Mouse (Mus musculus): Measurements from ENCODE around the gene Trem2. TPM values are rescaled to one million over a fixed set of nuclear protein-coding genes. Genes with fewer than 3 reads are reported as not detected.

The Trem2 gene
- polyA plus RNA-seq, 1 experiment = not detected

- Histone ChIP-seq H3K9me3 (replicated peaks; ENCODE audit: control insufficient read depth, insufficient read depth, low read length, poor library complexity, severe bottlenecking) (no peaks in the 10 kb centered on the region), H3K4me1 (ENCODE audit: control insufficient read depth, insufficient read depth, low read length) (no peaks in the 10 kb centered on the region), H3K9ac (ENCODE audit: low read depth, poor library complexity, severe bottlenecking) (no peak overlapping the region), H3K27me3 (ENCODE audit: control insufficient read depth, insufficient read depth, low read length, poor library complexity, severe bottlenecking) (no peaks in the 10 kb centered on the region), H3K27ac (ENCODE audit: insufficient read depth, low read length) (no peak overlapping the region), H3K36me3 (ENCODE audit: control insufficient read depth, insufficient read depth, low read length, poor library complexity, severe bottlenecking) (no peaks in the 10 kb centered on the region), H3K4me3 (ENCODE audit: low read depth, low read length) (no peak overlapping the region)
- TF ChIP-seq EP300 (IDR thresholded peaks at IDR 0.05; ENCODE audit: insufficient read depth, low read depth, low read length) = no peak
- no peak for TF ChIP-seq CTCF (IDR thresholded peaks at IDR 0.05; ENCODE audit: low read depth, low read length)
- TF ChIP-seq POLR2A (IDR thresholded peaks at IDR 0.05; ENCODE audit: insufficient read depth, low read length) = no peak
These were observed 16.1 kb downstream of the Trem2 start for GRCm38 (mm10) chr17:48362346-48362745.

- Histone ChIP-seq H3K27me3 (ENCODE audit: control insufficient read depth, insufficient read depth, low read length, poor library complexity, severe bottlenecking) (no peaks in the 10 kb centered on the region), H3K9me3 (replicated peaks; ENCODE audit: control insufficient read depth, insufficient read depth, low read length, poor library complexity, severe bottlenecking) (no peaks in the 10 kb centered on the region), H3K4me3 (ENCODE audit: low read depth, low read length) (no peak overlapping the region), H3K9ac (ENCODE audit: low read depth, poor library complexity, severe bottlenecking) (no peak overlapping the region), H3K27ac (ENCODE audit: insufficient read depth, low read length) (no peak overlapping the region), H3K4me1 (ENCODE audit: control insufficient read depth, insufficient read depth, low read length) (no peaks in the 10 kb centered on the region), H3K36me3 (ENCODE audit: control insufficient read depth, insufficient read depth, low read length, poor library complexity, severe bottlenecking) (no peaks in the 10 kb centered on the region)
- TF ChIP-seq POLR2A (IDR thresholded peaks at IDR 0.05; ENCODE audit: insufficient read depth, low read length) (no peak), EP300 (IDR thresholded peaks at IDR 0.05; ENCODE audit: insufficient read depth, low read depth, low read length) (no peak), CTCF (IDR thresholded peaks at IDR 0.05; ENCODE audit: low read depth, low read length) (no peak)
These were observed 16.8 kb downstream of the Trem2 start for GRCm38 (mm10) chr17:48362966-48363365.

- H3K9ac ChIP-seq (ENCODE audit: low read depth, poor library complexity, severe bottlenecking) = no peak overlapping the region
- H3K36me3 ChIP-seq (ENCODE audit: control insufficient read depth, insufficient read depth, low read length, poor library complexity, severe bottlenecking) = no peaks in the 10 kb centered on the region
- no peaks in the 10 kb centered on the region for H3K4me1 ChIP-seq (ENCODE audit: control insufficient read depth, insufficient read depth, low read length)
- no peaks in the 10 kb centered on the region for H3K9me3 ChIP-seq (replicated peaks; ENCODE audit: control insufficient read depth, insufficient read depth, low read length, poor library complexity, severe bottlenecking)
- TF ChIP-seq CTCF (IDR thresholded peaks at IDR 0.05; ENCODE audit: low read depth, low read length) (no peak), EP300 (IDR thresholded peaks at IDR 0.05; ENCODE audit: insufficient read depth, low read depth, low read length) (no peak), POLR2A (IDR thresholded peaks at IDR 0.05; ENCODE audit: insufficient read depth, low read length) (no peak)
- H3K27ac ChIP-seq (ENCODE audit: insufficient read depth, low read length) = no peak overlapping the region
- no peak overlapping the region for H3K4me3 ChIP-seq (ENCODE audit: low read depth, low read length)
- no peaks in the 10 kb centered on the region for H3K27me3 ChIP-seq (ENCODE audit: control insufficient read depth, insufficient read depth, low read length, poor library complexity, severe bottlenecking)
These were observed 17.3 kb downstream of the Trem2 start for GRCm38 (mm10) chr17:48363421-48363965.

GRCm38 (mm10) chr17:48365511-48366155 is 19.4 kb downstream of the Trem2 start:
- Histone ChIP-seq H3K27me3 (ENCODE audit: control insufficient read depth, insufficient read depth, low read length, poor library complexity, severe bottlenecking) (no peaks in the 10 kb centered on the region), H3K4me3 (ENCODE audit: low read depth, low read length) (no peak overlapping the region), H3K27ac (ENCODE audit: insufficient read depth, low read length) (no peak overlapping the region), H3K36me3 (ENCODE audit: control insufficient read depth, insufficient read depth, low read length, poor library complexity, severe bottlenecking) (no peaks in the 10 kb centered on the region), H3K4me1 (ENCODE audit: control insufficient read depth, insufficient read depth, low read length) (no peaks in the 10 kb centered on the region), H3K9ac (ENCODE audit: low read depth, poor library complexity, severe bottlenecking) (no peak overlapping the region), H3K9me3 (replicated peaks; ENCODE audit: control insufficient read depth, insufficient read depth, low read length, poor library complexity, severe bottlenecking) (no peaks in the 10 kb centered on the region)
- no peak for TF ChIP-seq POLR2A (IDR thresholded peaks at IDR 0.05; ENCODE audit: insufficient read depth, low read length)
- no peak for TF ChIP-seq CTCF (IDR thresholded peaks at IDR 0.05; ENCODE audit: low read depth, low read length)
- no peak for TF ChIP-seq EP300 (IDR thresholded peaks at IDR 0.05; ENCODE audit: insufficient read depth, low read depth, low read length)

GRCm38 (mm10) chr17:48366806-48367205 is 20.6 kb downstream of the Trem2 start:
- no peak overlapping the region for H3K4me3 ChIP-seq (ENCODE audit: low read depth, low read length)

GRCm38 (mm10) chr17:48371621-48372020 is 25.4 kb downstream of the Trem2 start:
- H3K9ac ChIP-seq (ENCODE audit: low read depth, poor library complexity, severe bottlenecking) = no peak overlapping the region
- H3K36me3 ChIP-seq (ENCODE audit: control insufficient read depth, insufficient read depth, low read length, poor library complexity, severe bottlenecking) = no peaks in the 10 kb centered on the region
- H3K4me3 ChIP-seq (ENCODE audit: low read depth, low read length) = no peak overlapping the region
- H3K9me3 ChIP-seq (replicated peaks; ENCODE audit: control insufficient read depth, insufficient read depth, low read length, poor library complexity, severe bottlenecking) = peaks cover 6% of the 10 kb centered on the region; the same call in 1 of the 2 replicates
- no peak overlapping the region for H3K27ac ChIP-seq (ENCODE audit: insufficient read depth, low read length)
- TF ChIP-seq EP300 (IDR thresholded peaks at IDR 0.05; ENCODE audit: insufficient read depth, low read depth, low read length) = no peak
- TF ChIP-seq POLR2A (IDR thresholded peaks at IDR 0.05; ENCODE audit: insufficient read depth, low read length) = no peak
- no peak for TF ChIP-seq CTCF (IDR thresholded peaks at IDR 0.05; ENCODE audit: low read depth, low read length)
- H3K4me1 ChIP-seq (ENCODE audit: control insufficient read depth, insufficient read depth, low read length) = no peaks in the 10 kb centered on the region
- H3K27me3 ChIP-seq (ENCODE audit: control insufficient read depth, insufficient read depth, low read length, poor library complexity, severe bottlenecking) = no peaks in the 10 kb centered on the region

More at GRCm38 (mm10) chr17:48366806-48367205, 20.6 kb downstream of the Trem2 start:
- no peak overlapping the region for H3K9ac ChIP-seq (ENCODE audit: low read depth, poor library complexity, severe bottlenecking)
- no peak for TF ChIP-seq POLR2A (IDR thresholded peaks at IDR 0.05; ENCODE audit: insufficient read depth, low read length)
- TF ChIP-seq CTCF (IDR thresholded peaks at IDR 0.05; ENCODE audit: low read depth, low read length) = no peak
- no peak for TF ChIP-seq EP300 (IDR thresholded peaks at IDR 0.05; ENCODE audit: insufficient read depth, low read depth, low read length)
- H3K27ac ChIP-seq (ENCODE audit: insufficient read depth, low read length) = no peak overlapping the region
- no peaks in the 10 kb centered on the region for H3K36me3 ChIP-seq (ENCODE audit: control insufficient read depth, insufficient read depth, low read length, poor library complexity, severe bottlenecking)
- H3K27me3 ChIP-seq (ENCODE audit: control insufficient read depth, insufficient read depth, low read length, poor library complexity, severe bottlenecking) = no peaks in the 10 kb centered on the region
- no peaks in the 10 kb centered on the region for H3K9me3 ChIP-seq (replicated peaks; ENCODE audit: control insufficient read depth, insufficient read depth, low read length, poor library complexity, severe bottlenecking)
- no peaks in the 10 kb centered on the region for H3K4me1 ChIP-seq (ENCODE audit: control insufficient read depth, insufficient read depth, low read length)
